Mouse (Mus musculus): ENCODE measurements around the gene Abcc5.

The Abcc5 gene

DNA sequence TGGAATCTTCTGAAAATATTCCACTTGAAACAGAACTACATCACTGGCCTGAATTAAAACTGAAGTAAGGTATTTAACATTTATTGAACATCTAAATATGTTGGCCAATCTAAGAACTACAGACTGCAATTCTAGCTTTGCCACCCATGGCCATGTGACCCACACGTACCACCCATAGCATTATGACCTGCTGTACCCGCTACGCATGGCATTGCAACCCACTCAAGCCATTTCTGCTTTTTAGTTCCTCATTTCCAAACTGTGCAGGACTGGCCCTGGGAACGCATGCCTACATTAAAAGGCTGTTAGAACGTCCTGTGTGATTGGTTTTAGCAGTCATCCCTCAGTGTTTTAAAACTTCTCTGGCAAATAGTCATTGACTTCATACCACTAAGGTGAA is 68.4 kb downstream of the Abcc5 start:
- DNase-seq, result no peak

- DNase-seq, result no peak
Observed at GRCm38 (mm10) chr16:20354762-20355161, 71.4 kb downstream of the Abcc5 start.

GRCm38 (mm10) chr16:20354011-20354410 is 72.2 kb downstream of the Abcc5 start:
- DNase-seq, result no peak

DNA sequence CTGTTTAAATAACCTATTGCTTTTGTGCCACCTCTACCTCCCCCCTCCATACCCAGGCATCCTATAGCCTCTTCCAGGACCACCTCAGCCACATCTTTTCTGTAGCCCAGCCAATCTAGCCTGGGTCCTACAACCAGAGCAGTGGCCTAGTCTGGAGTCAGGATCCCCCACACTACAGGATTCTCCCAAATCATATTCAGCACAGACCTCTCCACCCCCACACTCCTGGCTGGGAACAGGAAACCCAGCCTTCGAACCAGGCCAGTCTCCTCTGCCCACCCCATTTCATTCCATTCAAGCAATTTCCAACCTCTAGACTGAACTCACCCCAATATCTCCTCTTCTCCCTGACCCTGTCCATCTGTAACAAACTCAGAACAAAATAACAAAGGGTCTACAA is 80.7 kb downstream of the Abcc5 start:
- no peak for DNase-seq

DNA sequence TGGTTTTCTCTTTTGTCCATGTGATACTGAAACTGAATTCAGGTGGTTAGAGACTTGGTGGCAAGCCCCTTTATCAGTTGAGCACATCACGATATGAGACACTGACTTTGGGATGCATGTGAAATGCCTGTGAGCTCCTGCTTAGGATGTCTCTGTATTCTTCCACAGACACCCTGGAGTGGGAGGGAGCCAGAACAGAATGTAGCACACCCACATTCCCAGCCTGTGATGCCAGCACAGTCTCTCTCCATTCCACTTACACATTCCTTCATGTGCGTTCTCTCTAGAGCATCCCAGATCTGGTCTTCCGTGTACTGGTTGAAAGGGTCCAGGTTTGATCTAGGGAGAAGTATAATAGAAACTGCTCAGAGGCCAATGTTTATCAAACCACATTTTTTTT is 87.6 kb downstream of the Abcc5 start:
- DNase-seq, result no peak

- DNase-seq, result no peak
Observed at GRCm38 (mm10) chr16:20334918-20335317, 91.3 kb downstream of the Abcc5 start.

DNA sequence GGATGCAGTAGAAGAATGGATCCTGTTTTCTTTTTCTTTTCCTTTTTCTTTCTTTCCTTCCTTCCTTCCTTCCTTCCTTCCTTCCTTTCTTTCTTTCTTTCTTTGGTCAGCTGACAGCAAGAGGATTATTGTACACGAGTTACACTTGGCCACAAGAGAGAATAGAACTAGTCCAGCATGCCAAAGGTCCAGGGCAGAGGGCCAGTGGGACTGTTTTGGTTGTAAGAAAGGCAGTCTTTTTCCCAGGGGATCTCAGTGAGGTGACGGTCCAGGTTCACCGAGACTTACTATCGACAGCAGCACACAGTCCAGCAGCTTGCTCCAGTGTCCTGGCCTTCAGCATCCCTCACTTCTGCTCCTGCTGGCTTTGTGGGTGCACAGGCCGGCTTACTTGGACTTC is 97.9 kb downstream of the Abcc5 start:
- DNase-seq, result no peak

DNA sequence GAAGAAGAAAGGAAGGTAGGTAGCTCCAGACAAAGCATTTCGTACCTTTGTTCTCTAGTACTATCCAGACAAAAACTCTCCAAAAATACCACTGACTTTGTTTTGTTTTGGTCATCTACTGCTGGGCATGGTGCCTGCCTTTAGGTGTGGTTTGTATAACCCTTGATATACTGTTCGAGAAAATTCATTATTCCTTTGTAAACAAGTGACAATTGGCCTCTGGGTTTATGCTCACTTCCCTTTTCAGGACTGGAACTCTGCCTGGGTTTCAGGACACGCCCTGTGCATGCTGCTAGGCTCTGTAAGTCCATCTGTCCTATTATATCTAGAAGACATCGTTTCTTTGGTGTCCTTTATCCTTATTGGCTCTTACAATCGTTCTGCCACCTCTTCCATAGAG is 100.9 kb downstream of the Abcc5 start, which contains the start of gene Cyp2ab1:
Gene Cyp2ab1 (minus strand): TSS at position 119 of the 400 bp plus-strand sequence.
- DNase-seq, result no peak

GRCm38 (mm10) chr16:20323907-20324306 is 102.3 kb downstream of the Abcc5 start:
- DNase-seq, result no peak

GRCm38 (mm10) chr16:20322274-20322673 is 103.9 kb downstream of the Abcc5 start:
- no peak for DNase-seq

DNA sequence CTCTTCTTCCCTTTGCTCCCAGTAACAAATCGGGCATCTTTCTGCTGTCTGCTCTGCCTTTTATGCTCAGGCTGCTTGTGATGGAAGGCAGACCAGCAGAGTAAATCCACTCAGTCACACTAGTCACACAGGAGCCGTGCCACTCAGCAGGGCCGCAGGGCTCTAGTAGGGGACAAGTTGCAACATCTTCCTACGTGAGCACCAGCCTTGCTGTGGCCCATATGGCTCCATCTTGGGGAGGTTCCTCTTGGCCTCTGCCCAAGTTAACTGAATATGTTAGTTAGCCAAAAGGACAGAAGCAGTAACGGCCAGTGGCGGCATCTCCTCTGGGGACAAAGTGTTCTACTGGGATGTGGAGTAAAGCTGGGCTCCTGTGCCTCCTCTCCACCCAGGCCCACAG is 109.4 kb downstream of the Abcc5 start:
- no peak for DNase-seq

GRCm38 (mm10) chr16:20315266-20315665 is 110.9 kb downstream of the Abcc5 start:
- no peak for DNase-seq

GRCm38 (mm10) chr16:20312272-20312671 is 113.9 kb downstream of the Abcc5 start:
- no peak for DNase-seq

- DNase-seq, result peak; percentile 61
Observed at GRCm38 (mm10) chr16:20301770-20302649, 124.2 kb downstream of the Abcc5 start, which contains the start of gene Parl. Gene Parl, minus strand, starts transcription at chr16:20302387.

DNA sequence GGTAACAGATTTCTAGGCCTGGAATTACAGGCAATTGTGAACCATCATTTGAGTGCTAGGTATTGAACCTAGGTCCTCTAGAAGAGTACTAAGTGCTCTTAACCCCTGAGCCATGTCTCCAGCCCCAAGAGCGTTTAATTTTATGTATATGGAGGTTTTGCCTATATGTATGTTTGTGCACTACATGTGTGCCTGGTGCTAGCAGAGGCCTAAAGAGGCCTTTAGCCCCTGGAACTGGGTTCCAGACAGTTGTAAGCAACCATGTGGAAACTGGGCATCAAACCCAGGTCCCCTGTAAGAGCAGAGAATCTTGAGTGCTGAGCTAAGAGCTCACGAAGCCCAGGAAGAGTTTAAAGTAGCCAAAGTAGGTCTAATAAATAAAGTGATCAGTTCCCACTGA is 126.1 kb downstream of the Abcc5 start:
- DNase-seq, result no peak

Data from kidney, adult 11 months (tissue).